In the genomic region with DNA sequence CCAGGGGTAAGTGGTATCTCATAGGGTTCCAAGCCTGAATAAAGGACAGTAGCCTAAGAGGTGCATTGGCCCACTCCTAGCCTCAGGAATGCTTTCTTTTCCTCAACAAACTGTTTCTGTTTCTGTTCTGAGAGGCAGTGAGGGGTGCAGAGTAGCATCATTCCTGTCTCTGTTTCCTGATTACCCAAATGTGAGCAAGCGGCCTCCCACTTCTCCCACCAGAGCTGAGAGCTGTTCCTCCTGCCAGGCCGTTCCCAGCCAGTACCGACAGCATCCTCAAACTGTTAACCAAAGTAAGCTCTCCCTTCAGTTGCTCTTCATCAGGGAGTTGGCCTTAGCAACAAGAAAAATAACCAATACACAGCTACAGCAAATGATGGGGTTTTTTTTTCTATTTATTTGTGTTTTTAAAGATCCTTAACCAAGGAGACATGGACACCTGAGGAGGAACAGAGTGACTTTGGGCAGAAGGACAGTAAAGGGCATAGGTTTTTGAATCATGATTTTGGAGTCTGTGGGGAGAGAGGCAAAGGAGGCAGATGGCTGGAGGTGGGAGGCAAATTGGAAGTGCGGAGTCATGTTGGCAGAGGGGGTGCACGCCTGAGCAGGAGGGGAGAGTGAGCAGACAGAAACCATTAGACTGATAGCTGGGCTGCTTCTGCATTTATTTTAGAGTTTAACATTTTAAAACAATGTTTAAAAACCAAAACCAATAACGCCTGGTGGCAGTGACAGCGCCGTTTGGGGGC, we compare ENCODE assay signal across 15 mouse cellular contexts. TPM values are rescaled to one million over a fixed set of nuclear protein-coding genes. Genes with fewer than 3 reads are reported as not detected.
DNase-seq lines count a peak whose midpoint lies in the region; ATAC-seq and TF ChIP-seq lines count a peak whose summit lies in the region.
"Had no signal": no experiment of that assay in that cellular context is flagged by ENCODE, and none has a peak within 500 bp of the region (broad histone marks: within the 10 kb centered on the region; RNA-seq: fewer than 3 reads in every experiment).

No protein-coding gene starts in this region.

- no peak for TF ChIP-seq CTCF in stomach, postnatal 0 days (IDR thresholded peaks at IDR 0.05; ENCODE audit: low read depth)

- no peak overlapping the region for H3K9ac ChIP-seq in kidney, embryonic 15.5 days
- H3K9ac ChIP-seq in stomach, postnatal 0 days (ENCODE audit: low read length): no peak overlapping the region
- H3K9ac ChIP-seq: heart, embryonic 13.5 days; liver, embryonic 15.5 days had no signal

- H3K36me3 ChIP-seq in megakaryocyte, embryonic 14.5 days (replicated peaks; ENCODE audit: low read length): no peaks in the 10 kb centered on the region
- no peaks in the 10 kb centered on the region for H3K36me3 ChIP-seq in kidney, embryonic 15.5 days
- H3K36me3 ChIP-seq in stomach, postnatal 0 days (ENCODE audit: control insufficient read depth, insufficient read depth, low read length): no peaks in the 10 kb centered on the region
- H3K36me3 ChIP-seq: heart, embryonic 13.5 days; liver, embryonic 15.5 days had no signal

- peak overlapping the region; percentile 38 for H3K4me3 ChIP-seq in megakaryocyte, embryonic 14.5 days (replicated peaks)
- H3K4me3 ChIP-seq in kidney, embryonic 15.5 days (replicated peaks): no peak overlapping the region
- H3K4me3 ChIP-seq in stomach, postnatal 0 days (ENCODE audit: low read depth, low read length): no peak overlapping the region
- H3K4me3 ChIP-seq: heart, embryonic 13.5 days; liver, embryonic 15.5 days; myocyte had no signal

- no peak overlapping the region for H3K27ac ChIP-seq in kidney, embryonic 15.5 days
- no peak overlapping the region for H3K27ac ChIP-seq in stomach, postnatal 0 days (replicated peaks)
- H3K27ac ChIP-seq: heart, embryonic 13.5 days; liver, embryonic 15.5 days had no signal

- peak; percentile 70 to 80 for DNase-seq in frontal cortex, adult 2 months (ENCODE audit: extremely low spot score in 1 of 2, low spot score in 1 of 2)
- DNase-seq in left cerebral cortex, adult 11 months (ENCODE audit: low spot score): peak; percentile 53
- peak; percentile 88 for DNase-seq in telencephalon, adult 2 months (ENCODE audit: low read depth, low spot score)
- DNase-seq in spleen, postnatal 36 days (ENCODE audit: low spot score in 2 of 2): no peak
- no peak for DNase-seq in stomach, postnatal 0 days (ENCODE audit: low spot score)
- DNase-seq: B cell, adult 2 months; gastrocnemius, postnatal 10 days; retina, postnatal 1 day had no signal

- H3K4me1 ChIP-seq in megakaryocyte, embryonic 14.5 days: peaks cover 40% of the 10 kb centered on the region
- H3K4me1 ChIP-seq in kidney, embryonic 15.5 days: no peaks in the 10 kb centered on the region
- H3K4me1 ChIP-seq in stomach, postnatal 0 days (replicated peaks; ENCODE audit: control insufficient read depth, insufficient read depth): no peaks in the 10 kb centered on the region
- H3K4me1 ChIP-seq: heart, embryonic 13.5 days; liver, embryonic 15.5 days had no signal

- 73% methylated on average over 8 of the region's 8 CpGs for WGBS in kidney, embryonic 15.5 days
- WGBS in stomach, postnatal 0 days: 70% methylated on average over 8 of the region's 8 CpGs

- H3K4me2 ChIP-seq in kidney, embryonic 15.5 days: no peak overlapping the region
- H3K4me2 ChIP-seq in stomach, postnatal 0 days (replicated peaks; ENCODE audit: low read depth): no peak overlapping the region
- H3K4me2 ChIP-seq: heart, embryonic 13.5 days; liver, embryonic 15.5 days had no signal

- H3K27me3 ChIP-seq in megakaryocyte, embryonic 14.5 days (replicated peaks): peaks cover 32% of the 10 kb centered on the region
- 0 out of 2 replicates have a peak, but pooled peaks cover 16% of the 10 kb centered on the region for H3K27me3 ChIP-seq in kidney, embryonic 15.5 days
- no peaks in the 10 kb centered on the region for H3K27me3 ChIP-seq in stomach, postnatal 0 days (ENCODE audit: control insufficient read depth, insufficient read depth, low read length)
- H3K27me3 ChIP-seq: liver, embryonic 15.5 days had no signal

- ATAC-seq in megakaryocyte, adult 5-6 weeks (ENCODE audit: poor library complexity, severe bottlenecking): no peak
- ATAC-seq in kidney, embryonic 15.5 days (replicated peaks; ENCODE audit: low FRiP score): no peak
- no peak for ATAC-seq in stomach, postnatal 0 days (ENCODE audit: low FRiP score, low TSS enrichment)
- ATAC-seq: intestine, embryonic 16.5 days had no signal

- TF ChIP-seq EP300 in stomach, postnatal 0 days (optimal IDR thresholded peaks at IDR 0.05): no peak

- peaks cover 33% of the 10 kb centered on the region for H3K9me3 ChIP-seq in megakaryocyte, embryonic 14.5 days
- H3K9me3 ChIP-seq in kidney, embryonic 15.5 days (replicated peaks): no peaks in the 10 kb centered on the region; the same call in 1 of the 2 replicates
- H3K9me3 ChIP-seq in stomach, postnatal 0 days (ENCODE audit: control insufficient read depth, low read length): no peaks in the 10 kb centered on the region
- H3K9me3 ChIP-seq: liver, embryonic 15.5 days had no signal

RNA-seq across cellular contexts. Expression of a gene that starts 12.8 kb away (rescaled TPM):
- polyA plus RNA-seq in megakaryocyte, embryonic 14.5 days (2012; ENCODE audit: insufficient read depth, low replicate concordance): 10.4 and 14.3 TPM in 2 replicates
- total RNA-seq in megakaryocyte, adult 5-6 weeks (2015): 11.0 and 14.4 TPM in 2 replicates
- 16.7 and 21.7 TPM in 2 replicates for total RNA-seq in megakaryocyte, adult 5-6 weeks (2017)
- polyA plus RNA-seq in frontal cortex, adult 2 months (2012; rRNA removed): 26.0 and 28.9 TPM in 2 replicates
- 35.6 and 36.4 TPM in 2 replicates for polyA plus RNA-seq in kidney, embryonic 15.5 days (2015; fragmentation: Nextera tagmentation; extraction: Ambion mirVana)
- polyA plus RNA-seq in stomach, postnatal 0 days (2015; fragmentation: Nextera tagmentation; extraction: Ambion mirVana): 23.3 and 24.9 TPM in 2 replicates

Comparison
In these comparisons a context has a peak if more than half of its experiments do, and no peak if none do; other contexts are left out.
1. DNase-seq: peak in frontal cortex, adult 2 months (2 of 2), left cerebral cortex, adult 11 months (single experiment) and telencephalon, adult 2 months (single experiment); none in spleen, postnatal 36 days (0 of 2) and stomach, postnatal 0 days (single experiment).